Mouse (Mus musculus): ENCODE measurements around the gene Trp53i11. TPM values are rescaled to one million over a fixed set of nuclear protein-coding genes. Genes with fewer than 3 reads are reported as not detected.
A peak's percentile ranks its signal among the peaks of the same experiment; 100 is the strongest.

Gene Trp53i11
- total and polyA plus RNA-seq, 3 experiments: 58.6 to 179 (median 64.7) TPM

DNA sequence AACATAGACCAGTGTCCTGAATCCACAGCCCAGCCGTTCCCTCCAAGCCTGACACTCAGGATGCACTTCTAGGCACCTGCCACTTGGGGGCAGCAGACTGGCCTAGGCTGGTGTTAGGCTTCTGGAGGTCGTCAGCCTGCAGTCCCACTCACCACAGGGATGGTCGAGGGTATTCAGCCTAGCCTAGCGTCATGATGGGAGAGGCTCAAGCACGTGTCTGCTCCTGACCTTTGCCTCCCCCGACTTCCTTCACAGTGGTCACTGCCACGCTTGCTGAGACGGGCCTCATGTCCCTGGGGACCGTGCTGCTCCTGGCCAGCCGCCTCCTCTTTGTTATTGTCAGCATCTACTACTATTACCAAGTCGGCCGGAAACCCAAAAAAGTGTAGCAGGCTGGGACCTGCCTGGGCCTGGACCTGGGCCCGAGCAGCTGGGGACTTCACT, 12.2 kb downstream of the Trp53i11 start:
- DNase-seq: peak; percentile 77

DNA sequence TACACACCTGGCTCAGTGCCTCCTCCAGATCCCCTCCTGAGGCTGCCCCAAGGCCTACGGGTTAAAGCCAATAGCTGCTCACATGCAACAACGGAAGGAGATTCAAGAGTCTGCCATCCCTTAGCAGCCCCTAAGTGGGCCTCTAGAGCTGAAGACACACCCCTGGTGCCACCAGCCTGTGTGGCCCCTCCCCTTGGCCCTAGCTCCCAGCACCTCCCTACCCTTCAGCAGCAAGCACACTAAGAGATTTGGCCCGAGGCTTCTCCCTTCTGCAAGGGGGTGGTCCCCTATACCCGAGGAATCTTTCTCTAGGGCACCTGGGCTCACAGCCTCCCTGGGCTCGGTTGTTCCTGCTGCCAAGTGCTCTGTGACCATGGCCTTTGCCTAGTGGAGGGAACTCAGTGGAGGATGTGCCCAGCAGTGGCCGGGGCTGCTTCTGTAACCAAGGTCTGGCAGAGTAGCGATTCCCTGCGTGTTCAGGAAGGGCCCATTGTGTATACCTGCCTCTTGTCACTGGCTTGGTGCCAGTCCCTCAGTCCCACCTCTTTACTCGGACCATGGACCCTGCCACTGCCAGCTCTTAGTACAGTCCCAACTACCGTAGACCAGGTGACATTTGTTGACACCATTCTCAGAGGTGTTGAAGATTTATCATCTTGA, 13.5 kb downstream of the Trp53i11 start:
- DNase-seq: no peak

DNA sequence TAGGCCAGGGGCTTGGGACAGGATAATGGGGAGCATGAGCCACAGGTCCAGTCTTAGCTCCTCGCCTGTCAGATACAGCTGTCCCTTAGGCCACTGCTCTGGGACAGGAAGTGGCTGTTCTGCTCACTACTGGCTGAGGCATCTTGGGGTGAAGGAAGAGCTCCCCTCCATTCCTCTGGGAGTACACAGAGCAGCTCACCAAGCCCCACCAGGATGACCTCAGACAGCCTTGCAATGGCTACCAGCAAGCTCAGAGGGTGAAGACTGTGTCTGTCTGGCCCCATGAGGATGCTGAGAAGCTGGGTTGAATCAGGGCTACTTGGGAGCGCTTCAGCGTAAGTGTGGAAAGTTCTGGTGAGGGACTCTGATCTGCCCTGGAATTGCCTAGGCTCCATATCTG, 14.6 kb downstream of the Trp53i11 start:
- DNase-seq: no peak

DNA sequence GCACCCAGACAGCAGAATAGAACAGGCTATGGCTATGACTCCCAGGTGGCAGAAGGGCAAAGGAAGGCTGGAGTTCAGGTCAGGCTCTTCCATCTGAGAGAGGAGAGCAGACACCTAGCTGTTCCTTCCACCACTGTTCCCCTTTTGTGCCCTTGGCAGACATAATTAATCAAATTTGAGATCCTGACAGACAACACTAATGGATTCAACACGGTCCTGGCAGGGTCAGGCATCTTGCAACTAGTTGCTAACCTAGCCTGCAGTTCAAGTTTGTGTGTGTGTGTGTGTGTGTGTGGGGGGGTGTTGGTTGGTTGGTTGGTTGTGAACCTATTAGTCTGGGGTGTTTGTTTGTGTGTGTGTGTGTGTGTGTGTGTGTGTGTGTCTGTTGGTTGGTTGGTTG, 15.4 kb downstream of the Trp53i11 start:
- DNase-seq: no peak

GRCm38 (mm10) chr2:93203682-93204081, 16.3 kb downstream of the Trp53i11 start:
- peak; percentile 87 for DNase-seq

DNA sequence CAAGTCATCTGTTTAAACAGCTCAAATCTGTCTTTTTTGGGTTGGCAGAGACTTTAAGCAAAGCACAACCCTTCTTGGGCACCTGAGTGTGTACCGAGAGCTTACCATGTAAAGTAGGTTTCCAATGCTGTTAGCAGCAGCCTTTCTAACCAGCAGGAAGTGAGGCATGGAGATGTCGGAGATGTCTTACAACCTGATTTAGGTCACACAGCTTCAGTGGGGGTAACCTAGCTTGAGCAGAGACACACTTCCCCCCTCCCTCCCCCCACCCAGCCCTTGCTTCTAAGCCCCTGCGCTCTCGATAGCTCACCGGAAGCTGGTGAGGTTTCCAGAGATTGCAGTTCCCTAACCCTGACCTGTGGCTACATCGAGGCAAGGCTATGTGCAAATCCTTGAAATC, 17.2 kb downstream of the Trp53i11 start:
- DNase-seq: no peak

- no peak for DNase-seq
Measured at GRCm38 (mm10) chr2:93206126-93206525, 18.8 kb downstream of the Trp53i11 start.

DNA sequence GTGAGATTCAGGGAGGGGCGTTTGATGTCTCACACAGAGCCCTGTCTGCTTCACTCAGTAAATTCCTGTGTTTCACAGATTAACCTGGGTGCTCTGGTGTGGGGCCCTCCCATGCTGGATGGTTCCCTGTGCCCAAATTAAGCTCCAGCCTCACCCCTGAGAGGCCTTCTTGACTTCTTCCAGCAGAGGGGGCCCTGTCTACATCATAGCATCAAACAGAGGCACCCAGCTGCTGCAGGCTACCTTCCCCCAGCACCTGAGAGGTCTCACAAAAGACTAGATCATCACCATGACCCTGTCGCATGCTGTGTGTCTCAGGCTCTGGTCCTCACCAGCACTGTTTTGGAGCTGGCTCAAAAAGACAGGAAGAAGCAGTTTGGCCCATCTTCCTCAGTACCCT, 25.0 kb downstream of the Trp53i11 start:
- no peak for DNase-seq

DNA sequence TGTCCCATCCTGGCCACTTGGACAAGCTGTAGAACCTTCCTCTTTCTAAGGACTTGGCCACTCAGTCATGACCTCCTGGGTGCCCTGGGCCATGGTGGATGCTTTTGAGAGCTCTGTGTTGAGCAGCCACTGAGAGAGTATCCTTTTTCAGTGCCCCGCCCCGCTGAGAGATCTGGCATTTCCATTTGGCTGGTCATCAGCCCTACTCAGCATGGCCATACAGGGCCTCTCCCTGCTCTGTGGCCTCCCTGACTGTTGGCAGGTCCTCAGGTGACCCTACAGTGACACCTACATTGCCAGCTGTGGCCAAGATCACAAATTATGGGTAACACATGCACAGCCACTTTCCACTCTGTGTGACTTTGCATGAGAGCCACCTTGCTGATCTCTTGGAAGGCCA, 25.5 kb downstream of the Trp53i11 start:
- no peak for DNase-seq

- no peak for DNase-seq
Measured at GRCm38 (mm10) chr2:93214192-93214591, 26.8 kb downstream of the Trp53i11 start.

DNA sequence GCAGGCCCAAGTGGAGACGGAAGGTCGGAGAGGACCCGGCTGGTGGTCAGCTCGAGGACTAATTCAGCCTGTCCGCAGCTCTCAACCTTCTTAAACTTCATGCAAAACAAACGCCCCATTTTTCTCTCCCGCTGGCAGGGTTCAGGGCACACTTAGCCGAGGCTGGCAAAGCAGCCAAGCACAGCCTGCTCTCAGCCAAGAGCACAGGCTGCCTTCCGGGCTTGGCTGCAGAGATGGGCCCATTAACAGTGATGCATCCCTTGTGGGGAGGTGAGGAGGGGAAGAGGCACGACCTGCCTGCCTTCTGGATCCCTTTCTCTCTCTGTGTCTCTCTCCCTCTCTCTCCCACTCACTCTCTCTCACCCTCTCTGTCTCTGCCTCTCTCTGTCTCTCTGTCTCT, 28.4 kb downstream of the Trp53i11 start:
- no peak for DNase-seq

DNA sequence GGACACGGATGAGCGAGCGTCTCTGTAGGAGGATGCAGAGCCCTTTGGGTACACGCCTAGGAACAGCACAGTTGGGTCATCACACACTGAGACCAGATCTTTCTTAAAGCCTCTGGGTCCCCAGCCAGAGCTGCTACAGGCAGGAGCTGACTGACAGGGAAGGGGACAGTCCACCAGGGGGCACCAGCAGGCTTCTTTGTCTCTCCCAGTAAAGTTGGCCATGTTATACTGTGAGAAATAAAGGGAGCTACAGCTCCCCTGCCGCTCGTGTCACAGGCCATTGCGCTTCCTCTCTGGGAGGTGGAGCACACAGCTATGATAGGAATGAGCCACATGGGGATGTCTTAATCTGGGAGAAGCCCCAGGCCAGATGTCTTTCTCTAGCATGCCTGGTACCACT, 29.7 kb downstream of the Trp53i11 start:
- DNase-seq: peak; percentile 90

DNA sequence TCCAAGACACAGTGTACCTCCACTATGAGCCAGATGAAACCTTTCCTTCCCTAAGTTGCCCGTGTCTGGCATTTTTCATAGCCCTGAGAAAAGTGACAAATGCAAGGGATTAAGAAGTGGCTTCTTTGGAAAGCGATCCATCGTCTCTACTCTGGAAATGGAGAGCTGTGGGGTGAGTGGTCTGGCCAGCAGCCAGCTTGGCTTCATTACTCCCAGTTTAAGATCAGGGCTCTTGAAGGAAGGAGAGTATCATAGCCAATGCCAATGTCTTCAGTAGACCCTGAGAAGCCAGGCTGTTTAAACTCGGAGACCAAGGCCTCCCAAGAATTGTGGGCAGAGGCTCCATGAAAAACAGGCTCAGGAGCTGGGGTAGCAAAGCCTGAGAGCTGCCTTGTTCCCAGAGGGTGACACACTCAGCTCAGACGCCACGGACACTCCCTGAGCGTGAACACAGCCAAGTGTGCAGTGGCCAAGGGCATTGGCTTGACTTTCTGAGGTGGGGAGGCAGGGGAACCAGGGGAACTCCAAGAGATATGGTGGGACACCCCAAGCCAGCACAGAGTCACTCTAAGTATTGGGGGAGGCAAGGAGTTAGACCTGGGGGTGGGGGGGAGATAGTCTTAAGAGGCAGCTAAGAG, 31.1 kb downstream of the Trp53i11 start:
- DNase-seq: peak; percentile 73

GRCm38 (mm10) chr2:93219576-93219975, 32.2 kb downstream of the Trp53i11 start:
- DNase-seq: no peak

GRCm38 (mm10) chr2:93220447-93220846, 33.1 kb downstream of the Trp53i11 start:
- DNase-seq: peak; percentile 68

- DNase-seq: peak; percentile 90
Measured at GRCm38 (mm10) chr2:93223463-93223862, 36.1 kb downstream of the Trp53i11 start.

DNA sequence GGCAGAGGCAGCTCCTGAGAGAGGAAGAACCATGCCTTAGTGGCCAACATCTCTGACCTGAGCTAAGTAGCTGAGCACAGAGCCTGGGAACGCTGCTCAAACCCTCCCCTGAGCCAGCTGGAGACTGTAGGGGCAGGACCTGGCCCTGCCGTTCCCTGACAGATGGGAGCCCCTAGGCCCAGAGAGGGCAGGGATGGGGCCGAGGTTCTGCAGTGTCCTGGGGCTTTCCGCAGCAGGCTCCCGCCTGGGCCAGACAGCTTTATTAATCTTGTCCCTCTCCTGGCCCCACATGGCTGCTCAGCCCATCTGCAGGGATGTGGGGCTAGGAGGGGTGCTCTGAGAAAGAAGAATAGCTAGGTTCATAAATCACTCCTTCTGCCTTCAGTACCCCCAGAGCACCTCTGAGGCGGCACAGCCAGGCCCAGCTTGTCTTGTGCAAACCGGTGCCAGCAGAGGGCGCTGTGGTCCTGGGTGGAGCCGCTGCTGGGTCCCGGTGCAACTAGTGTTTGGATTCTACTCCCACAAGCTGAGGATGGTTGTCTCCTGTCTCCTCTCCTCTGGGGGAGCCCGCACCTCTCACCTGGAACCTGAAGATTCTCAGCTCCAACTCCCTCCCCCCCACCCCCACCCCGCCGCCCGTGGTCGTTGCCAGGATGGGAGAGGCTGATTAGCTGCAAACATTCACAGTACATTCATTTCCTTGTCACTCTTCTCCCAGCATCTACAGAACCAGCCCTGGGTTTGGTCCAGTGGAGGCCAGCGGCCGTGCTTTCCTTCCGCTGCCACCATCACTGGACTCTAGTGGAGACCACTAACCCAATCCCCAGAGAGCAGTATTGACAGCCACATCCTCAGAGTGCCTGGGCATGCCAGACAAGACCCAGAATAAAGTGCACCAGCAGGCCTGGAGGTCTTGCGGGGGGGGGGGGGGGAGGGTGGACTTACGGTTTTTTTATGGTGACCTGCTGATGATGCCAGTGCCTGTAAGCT, 39.6 kb downstream of the Trp53i11 start:
- peak; percentile 92 for DNase-seq

- DNase-seq: no peak
Measured at GRCm38 (mm10) chr2:93227713-93228479, 40.5 kb downstream of the Trp53i11 start.

- no peak for DNase-seq
Measured at GRCm38 (mm10) chr2:93228480-93228824, 41.1 kb downstream of the Trp53i11 start.

DNA sequence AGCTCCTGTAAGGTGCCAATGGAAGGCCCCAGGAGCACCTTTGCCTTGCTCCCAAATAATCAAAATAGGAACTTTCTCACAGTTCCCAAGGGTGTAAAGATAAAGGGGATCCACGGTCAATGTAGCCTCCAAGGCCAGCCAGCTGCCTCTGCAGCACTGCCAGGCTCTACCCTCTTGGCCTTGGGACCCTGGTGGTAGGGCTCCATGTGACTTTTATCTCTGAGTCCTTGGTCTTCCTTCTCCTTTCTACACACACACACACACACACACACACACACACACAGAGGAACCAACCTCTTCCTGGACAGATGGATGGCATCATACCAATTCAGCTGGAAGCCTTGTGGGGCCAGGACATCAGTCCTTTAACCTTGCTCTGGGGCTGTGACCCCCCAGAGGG, 44.8 kb downstream of the Trp53i11 start:
- DNase-seq: peak; percentile 60

DNA sequence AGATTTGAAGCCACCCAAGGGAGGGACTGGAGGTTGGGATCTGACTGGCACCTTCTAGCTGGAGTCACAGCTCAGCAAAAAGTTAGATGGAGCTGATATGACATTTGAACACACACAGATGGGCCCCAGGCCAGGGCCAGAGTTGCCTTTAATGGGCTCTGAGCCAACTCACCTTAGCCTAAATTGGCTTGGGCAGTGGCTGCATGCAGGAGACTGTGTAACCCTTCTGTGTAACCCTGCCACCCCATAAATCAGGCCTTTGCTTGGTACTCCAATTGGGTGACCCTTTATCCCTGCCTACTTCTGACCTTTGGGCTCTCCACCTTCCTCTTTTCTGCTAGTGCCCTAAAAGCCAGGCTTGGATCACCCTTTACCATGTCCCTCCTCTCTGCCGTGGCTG, 49.7 kb downstream of the Trp53i11 start:
- peak; percentile 56 for DNase-seq

- DNase-seq: peak; percentile 67
Measured at GRCm38 (mm10) chr2:93238864-93239263, 51.5 kb downstream of the Trp53i11 start.
